Mouse (Mus musculus): ENCODE data around the gene Scrn2. TPM values are rescaled to one million over a fixed set of nuclear protein-coding genes. Genes with fewer than 3 reads are reported as not detected.
A peak's percentile ranks its signal among the peaks of the same experiment; 100 is the strongest.

The Scrn2 gene
- polyA plus RNA-seq (2012; fragmentation: generic; extraction: Trizol) = 21.1 TPM
- long read RNA-seq, experiment 1, transcript Scrn2-201 (8 exons, 1,530 nt) = major isoform, 19 of 30 reads
- long read RNA-seq, experiment 1, partial matches to known transcripts = 4 of 30 reads
- long read RNA-seq, experiment 1, other reads (novel, unspliced or antisense) = 7 of 30 reads
- long read RNA-seq, experiment 2, transcript Scrn2-201 (8 exons, 1,530 nt) = major isoform, 54 of 72 reads
- long read RNA-seq, experiment 2, partial matches to known transcripts = 7 of 72 reads
- long read RNA-seq, experiment 2, other reads (novel, unspliced or antisense) = 10 of 72 reads

DNA sequence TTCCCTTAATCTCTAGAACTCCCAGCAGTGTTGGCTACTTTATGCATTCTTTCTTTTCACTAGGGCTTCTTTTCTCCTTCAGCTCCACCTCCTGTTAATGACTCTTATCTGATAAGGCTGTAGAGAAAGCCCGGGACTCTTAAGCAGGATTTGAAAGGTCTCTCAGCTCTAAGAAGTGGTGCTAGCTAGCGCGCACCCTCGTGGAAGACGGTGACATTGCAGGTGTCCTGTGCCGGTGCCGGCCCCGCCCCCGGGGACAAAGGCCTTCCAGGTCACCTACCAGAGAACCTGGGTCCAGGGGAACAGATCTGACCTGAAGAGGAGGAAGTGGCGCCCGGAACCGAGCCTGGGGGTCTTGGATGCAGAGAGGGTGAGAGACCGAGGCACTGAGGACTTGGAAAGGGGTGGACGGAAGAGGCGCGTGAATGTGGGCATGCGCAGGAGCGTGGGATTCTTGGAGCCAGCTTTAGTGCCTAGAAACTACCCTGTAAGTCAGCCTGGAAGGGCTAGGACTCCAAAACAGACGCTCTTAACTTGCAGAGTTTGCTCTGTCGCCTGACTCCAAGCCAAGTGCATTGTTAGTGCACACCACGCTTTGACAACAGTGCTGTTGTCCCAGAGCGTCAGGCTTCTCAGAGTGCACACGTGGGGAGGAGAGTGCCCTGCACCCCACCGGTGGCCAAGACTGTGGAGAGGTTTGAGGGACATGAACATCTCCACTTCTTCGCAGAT is at the start of gene Scrn2:
Gene Scrn2, plus strand, starts transcription at position 253 of the 732 bp plus-strand sequence.
- peaks cover 5% of the 10 kb centered on the region for H3K36me3 ChIP-seq (ENCODE audit: control insufficient read depth, insufficient read depth)
- no peaks in the 10 kb centered on the region for H3K27me3 ChIP-seq (ENCODE audit: control insufficient read depth, insufficient read depth, insufficient read length)
- peak within 1 kb of the TSS; percentile 78 for H3ac ChIP-seq (ENCODE audit: control insufficient read depth, insufficient read length, low read depth)
- no peaks in the 10 kb centered on the region for H3K79me3 ChIP-seq (ENCODE audit: low read depth)
- H3K4me3 ChIP-seq (ENCODE audit: insufficient read depth, poor library complexity, severe bottlenecking) = peak within 1 kb of the TSS; percentile 47
- H3K79me2 ChIP-seq (ENCODE audit: control insufficient read depth, insufficient read depth) = peaks cover 11% of the 10 kb centered on the region
- TF ChIP-seq MYOD1 (IDR thresholded peaks at IDR 0.05; ENCODE audit: control insufficient read depth, insufficient read length, low read depth) = no peak
- TF ChIP-seq CTCF (IDR thresholded peaks at IDR 0.05; ENCODE audit: control insufficient read depth, insufficient read depth, insufficient read length) = peak; percentile 75

GRCm38 (mm10) chr11:96980021-96980420 is 49.7 kb upstream of the Scrn2 start:
- no peaks in the 10 kb centered on the region for H3K36me3 ChIP-seq (ENCODE audit: control insufficient read depth, insufficient read depth)
- no peak overlapping the region for H3K4me3 ChIP-seq (ENCODE audit: insufficient read depth, poor library complexity, severe bottlenecking)
- H3ac ChIP-seq (ENCODE audit: control insufficient read depth, insufficient read length, low read depth) = no peak overlapping the region
- H3K79me3 ChIP-seq (ENCODE audit: low read depth) = peaks cover 8% of the 10 kb centered on the region
- no peaks in the 10 kb centered on the region for H3K27me3 ChIP-seq (ENCODE audit: control insufficient read depth, insufficient read depth, insufficient read length)
- H3K79me2 ChIP-seq (ENCODE audit: control insufficient read depth, insufficient read depth) = peaks cover 19% of the 10 kb centered on the region
- no peak for TF ChIP-seq MYOD1 (IDR thresholded peaks at IDR 0.05; ENCODE audit: control insufficient read depth, insufficient read length, low read depth)
- no peak for TF ChIP-seq CEBPB (IDR thresholded peaks at IDR 0.05; ENCODE audit: low read depth)
- no peak for TF ChIP-seq FOSL1 (IDR thresholded peaks at IDR 0.05; ENCODE audit: insufficient read depth, low read length, poor library complexity, severe bottlenecking)
- TF ChIP-seq USF1 (IDR thresholded peaks at IDR 0.05; ENCODE audit: low read depth) = no peak
- TF ChIP-seq MYOG (IDR thresholded peaks at IDR 0.05; ENCODE audit: control insufficient read depth, extremely low read depth, insufficient read length) = no peak
- TF ChIP-seq CTCF (IDR thresholded peaks at IDR 0.05; ENCODE audit: control insufficient read depth, insufficient read depth, insufficient read length) = no peak
- TF ChIP-seq MAX (IDR thresholded peaks at IDR 0.05) = no peak

DNA sequence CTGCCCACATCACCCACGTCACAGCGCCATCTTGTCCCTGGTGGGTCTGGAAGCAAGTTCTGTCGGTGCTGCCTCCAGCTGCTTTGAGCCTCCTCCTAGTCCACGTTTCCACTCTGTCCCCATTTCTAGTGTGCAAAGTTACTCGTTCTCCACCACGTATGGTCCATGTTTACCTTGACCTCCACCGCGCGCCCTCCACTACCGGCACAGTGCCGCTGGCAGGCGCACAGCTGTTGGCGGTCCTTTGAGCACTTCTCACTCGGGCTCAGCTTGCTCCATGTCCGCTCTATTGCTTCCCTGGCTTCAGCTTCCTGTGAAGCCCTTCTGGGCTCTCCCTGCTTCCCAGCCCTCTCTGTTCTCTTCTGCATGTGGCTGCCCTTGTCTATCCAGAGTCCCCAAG is 48.3 kb upstream of the Scrn2 start:
- Histone ChIP-seq H3ac (ENCODE audit: control insufficient read depth, insufficient read length, low read depth) (no peak overlapping the region), H3K27me3 (ENCODE audit: control insufficient read depth, insufficient read depth, insufficient read length) (no peaks in the 10 kb centered on the region), H3K79me2 (ENCODE audit: control insufficient read depth, insufficient read depth) (peaks cover 4% of the 10 kb centered on the region), H3K79me3 (ENCODE audit: low read depth) (no peaks in the 10 kb centered on the region), H3K36me3 (ENCODE audit: control insufficient read depth, insufficient read depth) (no peaks in the 10 kb centered on the region), H3K4me3 (ENCODE audit: insufficient read depth, poor library complexity, severe bottlenecking) (no peak overlapping the region)
- no peak for TF ChIP-seq MYOD1 (IDR thresholded peaks at IDR 0.05; ENCODE audit: control insufficient read depth, insufficient read length, low read depth)
- no peak for TF ChIP-seq MYOG (IDR thresholded peaks at IDR 0.05; ENCODE audit: control insufficient read depth, extremely low read depth, insufficient read length)
- TF ChIP-seq CTCF (IDR thresholded peaks at IDR 0.05; ENCODE audit: control insufficient read depth, insufficient read depth, insufficient read length) = no peak
- no peak for TF ChIP-seq CEBPB (IDR thresholded peaks at IDR 0.05; ENCODE audit: low read depth)
- no peak for TF ChIP-seq USF1 (IDR thresholded peaks at IDR 0.05; ENCODE audit: low read depth)

GRCm38 (mm10) chr11:96982355-96982754 is 47.4 kb upstream of the Scrn2 start:
- H3K36me3 ChIP-seq (ENCODE audit: control insufficient read depth, insufficient read depth) = no peaks in the 10 kb centered on the region
- no peaks in the 10 kb centered on the region for H3K27me3 ChIP-seq (ENCODE audit: control insufficient read depth, insufficient read depth, insufficient read length)
- TF ChIP-seq MAX (IDR thresholded peaks at IDR 0.05) (peak; percentile 78), MYOD1 (IDR thresholded peaks at IDR 0.05; ENCODE audit: control insufficient read depth, insufficient read length, low read depth) (peak; percentile 2), CTCF (IDR thresholded peaks at IDR 0.05; ENCODE audit: control insufficient read depth, insufficient read depth, insufficient read length) (peak; percentile 84), FOSL1 (IDR thresholded peaks at IDR 0.05; ENCODE audit: insufficient read depth, low read length, poor library complexity, severe bottlenecking) (no peak), CEBPB (IDR thresholded peaks at IDR 0.05; ENCODE audit: low read depth) (no peak)
- peak overlapping the region; percentile 42 for H3ac ChIP-seq (ENCODE audit: control insufficient read depth, insufficient read length, low read depth)
- H3K79me2 ChIP-seq (ENCODE audit: control insufficient read depth, insufficient read depth) = no peaks in the 10 kb centered on the region
- no peaks in the 10 kb centered on the region for H3K79me3 ChIP-seq (ENCODE audit: low read depth)
- H3K4me3 ChIP-seq (ENCODE audit: insufficient read depth, poor library complexity, severe bottlenecking) = no peak overlapping the region

DNA sequence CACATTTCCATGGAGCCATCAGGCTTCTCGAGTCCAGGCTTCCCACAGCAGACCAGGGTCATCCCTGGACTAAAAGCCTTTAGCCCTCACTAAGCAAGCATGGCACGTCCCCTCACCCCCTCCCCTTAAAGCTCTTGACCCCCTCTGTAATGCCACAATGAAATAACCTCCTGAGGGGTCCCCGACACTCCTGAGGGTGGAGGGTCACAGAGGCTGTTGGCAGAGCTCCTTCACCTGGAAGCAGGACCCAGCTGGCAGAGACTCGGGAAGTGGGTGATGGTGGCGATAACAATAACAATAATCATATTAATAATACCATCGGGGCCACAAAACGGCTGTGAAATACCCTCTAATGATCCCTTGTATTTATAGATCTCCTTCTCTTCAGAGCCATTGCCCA is 46.9 kb upstream of the Scrn2 start, which contains the start of gene Sp2:
Gene Sp2, minus strand, starts transcription at position 101 of the 400 bp plus-strand sequence.
- H3K79me2 ChIP-seq (ENCODE audit: control insufficient read depth, insufficient read depth) = no peaks in the 10 kb centered on the region
- no peak within 1 kb of the TSS for H3K4me3 ChIP-seq (ENCODE audit: insufficient read depth, poor library complexity, severe bottlenecking)

More for the DNA sequence above, 46.9 kb upstream of the Scrn2 start, which contains the start of gene Sp2:
- peak within 1 kb of the TSS; percentile 42 for H3ac ChIP-seq (ENCODE audit: control insufficient read depth, insufficient read length, low read depth)
- no peaks in the 10 kb centered on the region for H3K36me3 ChIP-seq (ENCODE audit: control insufficient read depth, insufficient read depth)
- no peak for TF ChIP-seq MYOG (IDR thresholded peaks at IDR 0.05; ENCODE audit: control insufficient read depth, extremely low read depth, insufficient read length)
- TF ChIP-seq FOSL1 (IDR thresholded peaks at IDR 0.05; ENCODE audit: insufficient read depth, low read length, poor library complexity, severe bottlenecking) = no peak
- TF ChIP-seq CTCF (IDR thresholded peaks at IDR 0.05; ENCODE audit: control insufficient read depth, insufficient read depth, insufficient read length) = no peak
- TF ChIP-seq MAX (IDR thresholded peaks at IDR 0.05) = no peak
- no peak for TF ChIP-seq USF1 (IDR thresholded peaks at IDR 0.05; ENCODE audit: low read depth)
- no peaks in the 10 kb centered on the region for H3K79me3 ChIP-seq (ENCODE audit: low read depth)
- no peaks in the 10 kb centered on the region for H3K27me3 ChIP-seq (ENCODE audit: control insufficient read depth, insufficient read depth, insufficient read length)

All from C2C12 (cell line).